Comparison of ENCODE assay signal across 8 mouse cellular contexts in genomic region chr1:135698996-135699705, GRCm38 (mm10). TPM values are rescaled to one million over a fixed set of nuclear protein-coding genes. Genes with fewer than 3 reads are reported as not detected.
A peak's percentile ranks its signal among the peaks of the same experiment; 100 is the strongest.
DNase-seq lines count a peak whose midpoint lies in the region; ATAC-seq lines count a peak whose summit lies in the region.

No protein-coding gene starts in this region.

- DNase-seq in Muller cell, postnatal 12 days (ENCODE audit: inconsistent ontology term): peak; percentile 88
- DNase-seq in cerebellum, postnatal 14 days: peak; percentile 75 to 79
- DNase-seq in gastrocnemius, adult 18-20 months (ENCODE audit: low spot score): peak; percentile 84
- peak; percentile 83 for DNase-seq in hindbrain, embryonic 14.5 days (ENCODE audit: low spot score)
- peak; percentile 74 to 77 for DNase-seq in layer of hippocampus, postnatal 36 days
- DNase-seq in lung, postnatal 36 days: peak; percentile 84
- DNase-seq in retina, postnatal 1 day: peak; percentile 90
- DNase-seq in urinary bladder, postnatal 14 days (ENCODE audit: low spot score): peak; percentile 83

- peak overlapping the region; percentile 0 for H3K27ac ChIP-seq in hindbrain, embryonic 14.5 days

- 2% methylated on average over 29 of the region's 29 CpGs for WGBS in hindbrain, embryonic 14.5 days

- no peaks in the 10 kb centered on the region for H3K9me3 ChIP-seq in hindbrain, embryonic 14.5 days (ENCODE audit: control insufficient read depth, low read length)

- H3K9ac ChIP-seq in hindbrain, embryonic 14.5 days: peak overlapping the region; percentile 18; the same call in 1 of the 2 replicates

- peaks cover 2% of the 10 kb centered on the region; the same call in 1 of the 2 replicates for H3K4me1 ChIP-seq in hindbrain, embryonic 14.5 days (replicated peaks; ENCODE audit: control insufficient read depth, insufficient read depth, low read length)

- no peaks in the 10 kb centered on the region for H3K36me3 ChIP-seq in hindbrain, embryonic 14.5 days (replicated peaks; ENCODE audit: control insufficient read depth, insufficient read depth)

- H3K27me3 ChIP-seq in hindbrain, embryonic 14.5 days (ENCODE audit: control insufficient read depth, insufficient read depth, low read length): peaks cover 4% of the 10 kb centered on the region; the same call in 1 of the 2 replicates

- H3K4me3 ChIP-seq in hindbrain, embryonic 14.5 days (replicated peaks; ENCODE audit: low read length): peak overlapping the region; percentile 27

- ATAC-seq in hindbrain, embryonic 14.5 days (ENCODE audit: low FRiP score): peak; percentile 81

- peak overlapping the region; percentile 64 for H3K4me2 ChIP-seq in hindbrain, embryonic 14.5 days (replicated peaks)

RNA-seq across cellular contexts. Expression of gene Csrp1, which starts 20.7 kb away (rescaled TPM):
- total RNA-seq in gastrocnemius, adult 18-20 months (2021): 10 to 100 TPM; 21.6 to 31.7 TPM
- polyA plus RNA-seq in hindbrain, embryonic 14.5 days (2014; fragmentation: Nextera tagmentation; extraction: Ambion mirVana): 21.7 and 22.1 TPM in 2 replicates
- 100 to 1,000 TPM; 211 to 220 TPM for total RNA-seq in layer of hippocampus, postnatal 36 days (2021)

Comparison
In these comparisons a context has a peak if more than half of its experiments do, and no peak if none do; other contexts are left out.
1. Peak in every context shown above with its lines: DNase-seq, ATAC-seq, H3K4me3 ChIP-seq and H3K27ac ChIP-seq.
2. RNA of gene Csrp1, which starts 20.7 kb away (total RNA-seq): 211 to 220 TPM in layer of hippocampus, postnatal 36 days; 21.6 to 31.7 TPM in gastrocnemius, adult 18-20 months; every median in the first group is over 4 times any median in the second.